Mouse (Mus musculus) limb, embryonic 11.5 days (tissue): Measurements from ENCODE around the gene Spink4. TPM values are rescaled to one million over a fixed set of nuclear protein-coding genes. Genes with fewer than 3 reads are reported as not detected.

ENCODE experiments used
- ATAC-seq: fragments of 200-750 bp; cut with Nextera tagmentation; 2 replicates; pipeline ENCODE4 v1.8.0; 2017; ENCODE audit warnings: low read depth; ENCODE audit not compliant: insufficient number of reproducible peaks, low FRiP score, low TSS enrichment
- DNase-seq: peaks from one replicate; pipeline ENCODE4 v3.0.0-alpha.2; 2015; ENCODE audit warnings: low spot score
- H3K27ac ChIP-seq: fragments of 300-500 bp; sonication (generic); replicated peaks from 2 replicates; pipeline ENCODE4 v1.5.1; 2014; ENCODE audit warnings: low read depth, mild to moderate bottlenecking, low read length
- H3K27me3 ChIP-seq: fragments of 300-500 bp; sonication (generic); 2 replicates; pipeline ENCODE4 v1.6.1; 2014; ENCODE audit warnings: mild to moderate bottlenecking, low read length, mixed read lengths; ENCODE audit not compliant: control insufficient read depth, insufficient read depth
- H3K36me3 ChIP-seq: fragments of 300-500 bp; sonication (generic); 2 replicates; pipeline ENCODE4 v1.6.1; 2014; ENCODE audit warnings: mild to moderate bottlenecking, low read length, moderate library complexity, mixed read lengths; ENCODE audit not compliant: control insufficient read depth, insufficient read depth
- H3K4me1 ChIP-seq: fragments of 300-500 bp; sonication (generic); 2 replicates; pipeline ENCODE4 v1.6.1; 2014; ENCODE audit warnings: low read length, mixed read lengths; ENCODE audit not compliant: control insufficient read depth, insufficient read depth
- H3K4me2 ChIP-seq: fragments of 300-500 bp; sonication (generic); 2 replicates; pipeline ENCODE4 v1.6.1; 2014; ENCODE audit warnings: low read depth, mild to moderate bottlenecking, moderate library complexity; ENCODE audit not compliant: severe bottlenecking
- H3K4me3 ChIP-seq: fragments of 300-500 bp; sonication (generic); 2 replicates; pipeline ENCODE4 v1.5.1; 2014; ENCODE audit warnings: low read depth, low read length
- H3K9ac ChIP-seq: fragments of 300-500 bp; sonication (generic); 2 replicates; pipeline ENCODE4 v1.6.1; 2014; ENCODE audit warnings: mild to moderate bottlenecking, low read length
- H3K9me3 ChIP-seq: fragments of 300-500 bp; sonication (generic); 2 replicates; pipeline ENCODE4 v1.6.1; 2016; ENCODE audit warnings: low read length; ENCODE audit not compliant: control insufficient read depth
- WGBS: fragments of 180-500 bp; shearing (Covaris S2); extraction: QIAGEN DNeasy Blood & Tissue Kit; methylation state at CpG from one replicate; pipeline ENCODE4 v1.1.7; 2014; 5-methylcytosine and 5-hydroxymethylcytosine counted together
- polyA plus RNA-seq: library from polyadenylated mRNA; unstranded; fragments of >200 nt; fragmentation: Nextera tagmentation; extraction: Ambion mirVana; gene quantifications from 2 replicates; pipeline ENCODE4 v1.2.1, GENCODE M21; 2014

Gene Spink4
- polyA plus RNA-seq, 1 experiment from 2014 or later = not detected

DNA sequence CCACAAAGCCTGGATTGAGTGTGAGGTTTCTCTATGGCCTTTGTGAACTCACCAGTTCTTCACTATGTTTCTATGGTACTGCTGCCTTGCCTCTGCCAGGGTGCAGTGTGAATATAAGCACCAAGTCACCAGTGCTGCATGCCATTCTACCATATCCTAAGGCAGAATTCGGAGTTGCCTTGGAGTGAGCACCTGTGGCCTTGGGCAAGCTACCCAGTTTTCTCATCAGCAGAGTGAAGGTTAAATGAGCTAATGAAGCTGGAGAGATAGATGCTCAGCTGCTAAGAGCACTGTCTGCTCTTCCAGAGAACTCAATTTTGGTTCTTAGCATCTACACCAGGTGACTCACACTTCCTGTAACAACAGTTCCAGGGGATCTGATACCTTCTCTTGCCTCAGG lies 54.2 kb downstream of the Spink4 start:
- no peak overlapping the region for H3K27ac ChIP-seq
- H3K27me3 ChIP-seq = no peaks in the 10 kb centered on the region
- H3K9me3 ChIP-seq = no peaks in the 10 kb centered on the region
- WGBS = 97% methylated on average over 1 of the region's 1 CpGs
- ATAC-seq = no peak
- H3K36me3 ChIP-seq = peaks cover 13% of the 10 kb centered on the region; the same call in 1 of the 2 replicates
- H3K4me3 ChIP-seq = no peak overlapping the region
- no peak overlapping the region for H3K4me2 ChIP-seq
- DNase-seq = no peak
- no peak overlapping the region for H3K9ac ChIP-seq
- peaks cover 4% of the 10 kb centered on the region; the same call in 1 of the 2 replicates for H3K4me1 ChIP-seq

DNA sequence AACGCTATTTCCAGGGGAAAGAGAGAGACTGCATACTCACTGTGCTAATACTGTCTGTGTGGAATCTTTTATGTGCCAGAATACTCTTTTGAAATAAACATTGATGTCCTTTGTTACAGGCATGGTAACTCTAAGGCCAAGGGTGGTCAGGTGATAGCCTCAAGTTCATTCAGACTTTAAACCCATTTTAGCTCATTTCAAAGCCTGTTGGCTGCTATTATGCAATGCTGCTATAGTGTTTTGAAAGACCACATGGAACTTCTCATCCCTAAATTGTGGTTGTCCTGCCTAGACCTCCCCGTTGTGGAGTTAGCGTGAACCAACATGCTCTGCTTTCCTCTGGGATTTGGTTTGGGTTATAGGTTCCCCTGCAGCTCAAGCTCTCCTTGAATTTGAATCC lies 55.8 kb downstream of the Spink4 start:
- no peak overlapping the region for H3K4me3 ChIP-seq
- H3K36me3 ChIP-seq = peaks cover 18% of the 10 kb centered on the region; the same call in 1 of the 2 replicates
- 0 out of 2 replicates have a peak, but pooled peaks cover 4% of the 10 kb centered on the region for H3K4me1 ChIP-seq
- DNase-seq (no peak), ATAC-seq (no peak)
- no peak overlapping the region for H3K4me2 ChIP-seq
- no peak overlapping the region for H3K9ac ChIP-seq
- H3K27me3 ChIP-seq = no peaks in the 10 kb centered on the region
- H3K9me3 ChIP-seq = no peaks in the 10 kb centered on the region
- 94% methylated on average over 3 of the region's 3 CpGs for WGBS
- H3K27ac ChIP-seq = no peak overlapping the region

DNA sequence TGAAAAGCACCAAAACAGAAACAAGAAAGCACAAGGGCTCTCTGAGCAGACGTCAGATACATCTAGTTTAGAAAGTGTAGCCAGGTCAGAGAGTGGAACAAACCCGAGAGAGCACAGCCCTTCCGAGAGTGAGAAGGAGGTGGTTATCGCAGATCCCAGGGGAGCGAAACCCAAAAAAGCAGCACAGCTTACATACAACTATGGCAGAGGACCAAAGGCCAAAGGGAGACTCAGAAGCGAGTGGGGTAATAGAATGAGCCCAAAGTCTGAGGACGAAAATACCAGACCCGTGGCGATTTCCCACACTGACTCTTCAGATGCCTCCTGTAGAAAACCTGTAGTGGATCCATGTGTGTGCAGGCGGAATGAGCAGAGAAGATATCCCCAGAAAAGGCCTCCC lies 56.8 kb downstream of the Spink4 start:
- H3K27me3 ChIP-seq = no peaks in the 10 kb centered on the region
- H3K4me2 ChIP-seq = no peak overlapping the region
- peaks cover 21% of the 10 kb centered on the region; the same call in 1 of the 2 replicates for H3K36me3 ChIP-seq
- no peak overlapping the region for H3K9ac ChIP-seq
- no peak for ATAC-seq
- DNase-seq = no peak
- 94% methylated on average over 10 of the region's 10 CpGs for WGBS
- no peaks in the 10 kb centered on the region for H3K9me3 ChIP-seq
- no peak overlapping the region for H3K27ac ChIP-seq
- H3K4me3 ChIP-seq = no peak overlapping the region
- 0 out of 2 replicates have a peak, but pooled peaks cover 4% of the 10 kb centered on the region for H3K4me1 ChIP-seq

DNA sequence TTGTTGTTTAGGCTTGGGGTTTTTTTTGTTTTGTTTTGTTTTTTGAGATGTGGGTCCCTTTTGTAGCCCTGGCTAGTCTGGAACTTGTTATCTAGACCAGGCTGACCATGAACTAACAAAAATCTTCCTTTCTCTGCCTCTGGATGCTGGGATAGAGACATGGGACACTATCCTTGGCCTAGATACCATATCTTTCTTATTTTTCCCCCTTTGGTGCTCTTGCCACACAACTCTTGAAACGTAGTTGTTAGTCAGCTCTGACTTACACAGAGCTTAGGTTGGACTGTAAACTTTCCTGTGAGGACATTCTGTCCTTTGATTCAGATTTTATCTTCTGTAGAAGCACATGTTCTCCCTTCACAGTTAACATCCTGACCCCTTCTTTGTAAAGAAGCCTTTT lies 59.6 kb downstream of the Spink4 start:
- no peaks in the 10 kb centered on the region for H3K4me1 ChIP-seq
- H3K27me3 ChIP-seq = no peaks in the 10 kb centered on the region
- H3K9ac ChIP-seq = no peak overlapping the region
- DNase-seq (no peak), ATAC-seq (no peak)
- 86% methylated on average over 1 of the region's 1 CpGs for WGBS
- H3K9me3 ChIP-seq = no peaks in the 10 kb centered on the region
- no peak overlapping the region for H3K27ac ChIP-seq
- peaks cover 21% of the 10 kb centered on the region; the same call in 1 of the 2 replicates for H3K36me3 ChIP-seq
- no peak overlapping the region for H3K4me3 ChIP-seq
- no peak overlapping the region for H3K4me2 ChIP-seq

Other genes starting within 250 kb of the Spink4 start
- gene Aptx, start 216.9 kb upstream of the Spink4 start, polyA plus RNA-seq = 34.4 and 35.4 TPM in 2 replicates
- 583 and 614 TPM in 2 replicates for gene Dnaja1, start 197.9 kb upstream of the Spink4 start, polyA plus RNA-seq
- gene Smu1, start 162.1 kb upstream of the Spink4 start, polyA plus RNA-seq = 183 and 185 TPM in 2 replicates
- 30.9 and 34.6 TPM in 2 replicates for gene B4galt1, start 66.0 kb upstream of the Spink4 start, polyA plus RNA-seq
- gene Bag1, start 28.2 kb downstream of the Spink4 start, polyA plus RNA-seq = 254 and 256 TPM in 2 replicates
- gene Chmp5, start 28.4 kb downstream of the Spink4 start, polyA plus RNA-seq = 110 and 115 TPM in 2 replicates
- 99.6 and 111 TPM in 2 replicates for gene Nfx1, start 50.9 kb downstream of the Spink4 start, polyA plus RNA-seq
- not detected in 2 replicates for gene Aqp7, start 128.1 kb downstream of the Spink4 start, polyA plus RNA-seq
- 1.2 and 1.6 TPM in 2 replicates for gene Aqp3, start 178.1 kb downstream of the Spink4 start, polyA plus RNA-seq
- gene Nol6, start 204.4 kb downstream of the Spink4 start, polyA plus RNA-seq = 27.1 and 28.4 TPM in 2 replicates
- 109 and 114 TPM in 2 replicates for gene Ube2r2, start 215.7 kb downstream of the Spink4 start, polyA plus RNA-seq